In genomic region chr6:85512056-85512440, GRCm38 (mm10) we compare ENCODE assay signal across 8 mouse cellular contexts. TPM values are rescaled to one million over a fixed set of nuclear protein-coding genes. Genes with fewer than 3 reads are reported as not detected.
DNase-seq lines count a peak whose midpoint lies in the region; ATAC-seq lines count a peak whose summit lies in the region.

No protein-coding gene starts in this region.

- H3K27ac ChIP-seq in kidney, embryonic 14.5 days (ENCODE audit: low read depth, low read length), result no peak overlapping the region
- no peak overlapping the region for H3K27ac ChIP-seq in embryonic facial prominence, embryonic 10.5 days (replicated peaks)
- no peak overlapping the region for H3K27ac ChIP-seq in hindbrain, embryonic 10.5 days
- no peak overlapping the region for H3K27ac ChIP-seq in midbrain, embryonic 12.5 days (replicated peaks)

- peaks cover 78% of the 10 kb centered on the region for H3K27me3 ChIP-seq in kidney, embryonic 14.5 days (ENCODE audit: control insufficient read depth, insufficient read depth, low read length)
- peaks cover 94% of the 10 kb centered on the region for H3K27me3 ChIP-seq in embryonic facial prominence, embryonic 10.5 days (replicated peaks; ENCODE audit: low read depth, poor library complexity, severe bottlenecking)
- H3K27me3 ChIP-seq in hindbrain, embryonic 10.5 days (ENCODE audit: insufficient read depth, poor library complexity, severe bottlenecking), result peaks cover 91% of the 10 kb centered on the region
- peaks cover 87% of the 10 kb centered on the region for H3K27me3 ChIP-seq in midbrain, embryonic 12.5 days

- peaks cover 17% of the 10 kb centered on the region for H3K4me1 ChIP-seq in kidney, embryonic 14.5 days (ENCODE audit: control insufficient read depth, insufficient read depth, low read length)
- H3K4me1 ChIP-seq in embryonic facial prominence, embryonic 10.5 days, result peaks cover 28% of the 10 kb centered on the region
- peaks cover 27% of the 10 kb centered on the region for H3K4me1 ChIP-seq in hindbrain, embryonic 10.5 days (replicated peaks)
- peaks cover 26% of the 10 kb centered on the region for H3K4me1 ChIP-seq in midbrain, embryonic 12.5 days

- no peaks in the 10 kb centered on the region for H3K9me3 ChIP-seq in kidney, embryonic 14.5 days (ENCODE audit: control insufficient read depth, low read length)
- H3K9me3 ChIP-seq in embryonic facial prominence, embryonic 10.5 days, result no peaks in the 10 kb centered on the region
- H3K9me3 ChIP-seq in hindbrain, embryonic 10.5 days, result no peaks in the 10 kb centered on the region
- H3K9me3 ChIP-seq in midbrain, embryonic 12.5 days, result no peaks in the 10 kb centered on the region

- H3K4me3 ChIP-seq in kidney, embryonic 14.5 days (ENCODE audit: low read length), result peak overlapping the region; percentile 45
- peak overlapping the region; percentile 61 for H3K4me3 ChIP-seq in embryonic facial prominence, embryonic 10.5 days
- peak overlapping the region; percentile 56 for H3K4me3 ChIP-seq in hindbrain, embryonic 10.5 days
- peak overlapping the region; percentile 46 for H3K4me3 ChIP-seq in midbrain, embryonic 12.5 days

- 0% methylated on average over 23 of the region's 36 CpGs for WGBS in kidney, embryonic 14.5 days
- WGBS in embryonic facial prominence, embryonic 10.5 days, result under 1% methylated on average over 36 of the region's 36 CpGs
- WGBS in hindbrain, embryonic 10.5 days, result under 1% methylated on average over 36 of the region's 36 CpGs
- WGBS in midbrain, embryonic 12.5 days, result under 1% methylated on average over 22 of the region's 36 CpGs

- no peak overlapping the region for H3K9ac ChIP-seq in kidney, embryonic 14.5 days (ENCODE audit: low read depth, low read length)
- H3K9ac ChIP-seq in midbrain, embryonic 12.5 days (replicated peaks), result no peak overlapping the region

- peak overlapping the region; percentile 47 for H3K4me2 ChIP-seq in kidney, embryonic 14.5 days (replicated peaks; ENCODE audit: low read depth, low read length)
- peak overlapping the region; percentile 66 for H3K4me2 ChIP-seq in midbrain, embryonic 12.5 days (replicated peaks)

- H3K36me3 ChIP-seq in kidney, embryonic 14.5 days (ENCODE audit: control insufficient read depth, insufficient read depth, low read length), result no peaks in the 10 kb centered on the region
- H3K36me3 ChIP-seq in embryonic facial prominence, embryonic 10.5 days (replicated peaks), result no peaks in the 10 kb centered on the region
- H3K36me3 ChIP-seq in hindbrain, embryonic 10.5 days, result no peaks in the 10 kb centered on the region
- H3K36me3 ChIP-seq in midbrain, embryonic 12.5 days, result no peaks in the 10 kb centered on the region

- DNase-seq in kidney, adult 9 months, result no peak
- DNase-seq in embryonic facial prominence, embryonic 10.5 days (ENCODE audit: low spot score), result no peak
- no peak for DNase-seq in hindbrain, embryonic 10.5 days (ENCODE audit: low spot score)
- no peak for DNase-seq in layer of hippocampus, postnatal 14 days (ENCODE audit: low spot score in 2 of 2)
- DNase-seq in frontal cortex, postnatal 25 days (ENCODE audit: low spot score in 2 of 2), result no peak
- DNase-seq in urinary bladder, postnatal 36 days (ENCODE audit: low spot score in 2 of 2), result no peak

- ATAC-seq in kidney, embryonic 14.5 days (ENCODE audit: low FRiP score, low TSS enrichment), result peak; percentile 9; the same call in 1 of the 2 replicates
- ATAC-seq in midbrain, embryonic 12.5 days (ENCODE audit: low FRiP score, low read depth), result 0 out of 2 replicates have a peak, but pooled peaks have one; percentile 6

RNA-seq across cellular contexts. Expression of gene Egr4, which starts 1.3 kb away (rescaled TPM):
- polyA plus RNA-seq in kidney, embryonic 14.5 days (2014; fragmentation: Nextera tagmentation; extraction: Ambion mirVana), result not detected in 2 replicates
- not detected in 2 replicates for polyA plus RNA-seq in embryonic facial prominence, embryonic 10.5 days (2016; fragmentation: Nextera tagmentation; extraction: Ambion mirVana)
- polyA plus RNA-seq in hindbrain, embryonic 10.5 days (2016; fragmentation: Nextera tagmentation; extraction: Ambion mirVana), result not detected in 2 replicates
- polyA plus RNA-seq in midbrain, embryonic 12.5 days (2016; fragmentation: Nextera tagmentation; extraction: Ambion mirVana), result not detected in 2 replicates
- 10 to 100 TPM; 26.5 to 32.0 TPM for total RNA-seq in layer of hippocampus, postnatal 14 days (2021)

RNA-seq across cellular contexts. Expression of gene Fbxo41, which starts 9.3 kb away (rescaled TPM):
- 0.05 and 0.13 TPM in 2 replicates for polyA plus RNA-seq in kidney, embryonic 14.5 days (2014; fragmentation: Nextera tagmentation; extraction: Ambion mirVana)
- polyA plus RNA-seq in embryonic facial prominence, embryonic 10.5 days (2016; fragmentation: Nextera tagmentation; extraction: Ambion mirVana), result 0.30 and 0.46 TPM in 2 replicates
- polyA plus RNA-seq in hindbrain, embryonic 10.5 days (2016; fragmentation: Nextera tagmentation; extraction: Ambion mirVana), result 0.60 and 0.97 TPM in 2 replicates
- 2.4 and 3.1 TPM in 2 replicates for polyA plus RNA-seq in midbrain, embryonic 12.5 days (2016; fragmentation: Nextera tagmentation; extraction: Ambion mirVana)
- total RNA-seq in layer of hippocampus, postnatal 14 days (2021), result 10 to 100 TPM; 89.7 to 94.5 TPM
